Mouse (Mus musculus) kidney, postnatal 25 days (tissue): ENCODE measurements around the gene Psma1.

Experiments used
- DNase-seq, 2 experiments: peaks; one replicate each; pipeline ENCODE4 v3.0.0; 2021; ENCODE audit warnings: mixed read lengths in 2 of 2

Psma1 gene

GRCm38 (mm10) chr7:114268446-114268845 is 7.5 kb downstream of the Psma1 start:
- DNase-seq = no peak

- peak; percentile 97 for DNase-seq
Observed at GRCm38 (mm10) chr7:114253885-114254833, 21.8 kb downstream of the Psma1 start, which contains the start of gene Copb1. TSS of gene Copb1 (minus strand) at chr7:114254711.

DNA sequence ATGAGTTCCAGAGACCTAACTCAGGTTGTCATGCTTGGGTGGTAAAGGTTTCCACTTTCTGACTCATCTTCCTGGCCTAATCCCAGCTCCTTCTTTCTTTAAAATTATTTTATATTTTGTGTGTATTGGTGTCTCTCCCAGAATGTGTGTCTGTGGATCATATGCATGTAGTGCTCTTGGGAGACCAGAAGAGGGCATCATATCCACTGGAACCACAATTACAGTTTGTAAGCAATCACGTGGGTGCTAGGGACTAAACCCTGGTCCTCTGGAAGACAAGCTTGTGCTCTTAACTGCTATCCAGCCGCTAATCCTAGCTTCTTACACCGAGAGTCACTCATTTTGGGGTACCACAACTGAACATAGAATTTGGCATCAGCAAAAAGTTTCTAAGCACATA is 24.2 kb downstream of the Psma1 start:
- no peak for DNase-seq

DNA sequence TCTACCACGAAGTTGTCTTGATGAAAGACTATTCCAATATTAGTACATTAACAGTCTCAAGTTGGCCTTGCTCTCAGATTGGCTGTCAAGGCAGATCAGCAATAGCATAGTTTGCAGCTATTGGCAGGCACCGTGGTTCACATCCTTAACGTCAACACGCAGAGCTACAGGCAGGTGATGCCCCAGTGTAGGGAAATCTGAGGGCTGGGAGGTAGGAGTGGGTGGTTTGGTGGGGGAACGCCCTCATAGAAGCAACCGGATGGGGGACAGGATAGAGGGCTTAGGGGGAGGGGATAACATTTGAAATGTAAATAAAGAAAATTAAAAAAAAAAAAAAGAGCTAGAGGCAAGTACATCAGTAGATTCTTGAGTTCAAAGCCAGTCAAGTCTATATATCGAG is 41.9 kb downstream of the Psma1 start:
- no peak for DNase-seq

DNA sequence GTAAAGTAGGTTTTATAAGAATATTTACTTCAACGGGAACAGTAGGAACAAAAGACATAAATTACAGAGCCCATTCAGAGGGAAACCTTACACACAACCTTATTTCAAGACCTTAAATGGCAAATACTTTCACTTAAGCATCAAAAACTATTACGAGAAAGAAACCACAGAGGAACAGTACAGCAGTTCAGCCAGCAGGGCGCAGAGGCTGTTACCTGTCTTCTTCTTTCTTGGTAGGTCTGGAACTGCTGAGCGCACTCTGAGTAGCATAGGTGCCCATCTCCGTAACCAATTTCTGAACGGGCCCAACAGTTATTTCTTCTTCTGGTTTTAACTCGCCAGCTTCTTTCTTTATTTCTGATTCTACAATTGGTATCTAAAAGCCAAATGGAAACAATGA is 42.9 kb downstream of the Psma1 start:
- no peak for DNase-seq

GRCm38 (mm10) chr7:114231857-114232256 is 44.1 kb downstream of the Psma1 start:
- no peak for DNase-seq

- no peak for DNase-seq
Observed at GRCm38 (mm10) chr7:114226521-114226920, 49.4 kb downstream of the Psma1 start.

DNA sequence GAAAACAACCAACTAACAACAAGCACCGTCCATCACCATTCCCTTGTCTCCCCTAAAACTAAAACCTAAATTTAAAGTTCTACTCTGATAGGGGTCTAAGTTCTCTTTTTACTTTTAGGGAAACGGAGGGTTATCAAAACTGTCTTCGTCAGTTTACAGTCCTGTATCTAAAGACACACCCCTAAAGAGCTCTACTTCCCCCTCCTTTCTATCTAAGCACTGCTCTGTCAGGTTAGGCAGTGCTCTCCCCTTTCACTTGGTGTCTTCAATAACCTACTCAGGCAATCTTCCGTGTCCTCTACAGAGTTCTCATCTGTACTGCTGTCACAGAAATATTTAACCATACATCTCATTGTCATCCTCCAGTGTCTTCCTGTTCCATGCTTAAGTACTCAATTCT is 55.5 kb downstream of the Psma1 start:
- no peak for DNase-seq

- no peak for DNase-seq
Observed at GRCm38 (mm10) chr7:114216908-114217307, 59.0 kb downstream of the Psma1 start.
